Mouse (Mus musculus) urinary bladder, postnatal 4 days (tissue): ENCODE measurements at regions not wholly inside any gene's neighbourhood (a gene's known extent, or its start where the extent isn't known, plus 50 kb on each side); places are given as distances from the start of the nearest gene placed in this dataset.

Experiments used
- DNase-seq, 2 experiments: peaks; one replicate each; pipeline ENCODE4 v3.0.0; 2021 to 2022; ENCODE audit warnings: low spot score in 2 of 2

DNA sequence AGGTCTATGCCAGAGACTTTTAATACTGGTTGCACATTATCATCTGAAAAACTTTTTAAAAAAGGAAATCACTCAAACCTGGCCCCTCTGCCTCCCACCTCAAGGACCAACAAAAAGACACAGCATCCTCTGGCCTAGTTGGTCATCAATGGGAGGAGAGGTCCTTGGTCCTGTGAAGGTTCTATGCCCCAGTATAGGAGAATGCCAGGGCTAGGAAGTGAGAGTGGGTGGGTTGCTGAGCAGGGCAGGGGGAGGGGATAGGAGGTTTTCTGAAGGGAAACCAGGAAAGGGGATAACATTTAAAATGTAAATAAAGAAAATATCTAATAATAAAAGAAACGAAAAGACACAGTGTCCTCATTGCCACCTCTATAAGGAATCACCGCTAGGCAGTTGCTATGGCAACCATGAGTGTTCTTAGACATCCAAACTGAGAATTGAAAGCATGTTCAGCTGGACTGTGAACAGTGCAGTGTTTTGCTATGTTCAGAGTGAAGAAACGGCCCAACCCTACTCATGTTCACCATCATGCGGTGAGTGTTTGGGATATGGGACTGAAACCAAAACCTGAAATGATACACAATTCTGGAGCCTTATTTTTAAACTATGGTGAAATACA, 82.5 kb upstream of the 4933402D24Rik start:
- DNase-seq = no peak

DNA sequence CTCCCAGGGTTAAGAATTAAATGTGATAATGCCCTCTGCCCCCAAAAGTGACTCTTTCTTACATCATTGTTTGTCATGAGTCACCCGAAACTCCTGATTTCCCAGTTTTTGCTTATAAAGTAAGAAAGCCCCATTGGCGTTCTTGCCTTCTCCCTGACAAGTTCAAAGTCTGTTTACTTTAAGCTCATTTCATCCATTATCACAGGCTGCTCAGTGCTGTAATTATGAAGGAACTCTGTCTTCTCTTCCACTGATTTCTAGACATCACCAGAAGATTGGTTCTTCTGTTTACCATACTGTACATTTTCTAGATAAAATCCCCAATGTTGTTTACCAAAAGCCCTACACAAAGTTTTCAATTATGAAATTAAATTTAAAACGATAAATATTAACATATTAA, 81.2 kb upstream of the 4933402D24Rik start:
- no peak for DNase-seq

DNA sequence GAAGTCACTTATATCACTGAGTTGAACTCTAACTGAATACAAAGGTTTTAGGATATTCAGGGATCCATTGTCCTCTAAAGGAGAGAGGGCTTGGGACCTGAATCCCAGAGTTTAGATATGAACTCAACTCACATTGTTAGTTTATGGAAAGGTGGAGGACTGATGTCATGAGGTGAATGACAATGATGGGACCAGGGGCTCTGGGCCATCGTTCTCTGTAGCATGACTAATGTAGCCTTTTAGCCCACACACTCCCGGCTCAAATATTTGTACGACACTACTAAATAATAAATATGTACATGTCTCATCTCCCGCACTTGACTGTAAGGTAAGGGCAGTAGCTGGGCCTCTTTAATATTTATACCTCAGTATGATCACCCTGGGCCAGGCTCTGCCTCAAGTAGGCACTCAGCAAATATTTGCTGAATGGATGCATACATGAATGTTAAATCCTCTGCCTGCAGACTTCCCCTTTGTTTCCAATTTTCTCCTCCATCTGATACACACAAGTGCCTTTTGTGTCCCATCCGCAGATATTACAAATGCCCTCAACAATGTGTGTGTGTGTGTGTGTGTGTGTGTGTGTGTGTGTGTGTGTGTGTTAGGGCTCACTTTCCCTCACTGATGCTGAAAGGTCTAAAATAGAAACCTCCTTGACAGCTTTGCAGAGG, 59.2 kb upstream of the 4933402D24Rik start:
- DNase-seq = no peak

DNA sequence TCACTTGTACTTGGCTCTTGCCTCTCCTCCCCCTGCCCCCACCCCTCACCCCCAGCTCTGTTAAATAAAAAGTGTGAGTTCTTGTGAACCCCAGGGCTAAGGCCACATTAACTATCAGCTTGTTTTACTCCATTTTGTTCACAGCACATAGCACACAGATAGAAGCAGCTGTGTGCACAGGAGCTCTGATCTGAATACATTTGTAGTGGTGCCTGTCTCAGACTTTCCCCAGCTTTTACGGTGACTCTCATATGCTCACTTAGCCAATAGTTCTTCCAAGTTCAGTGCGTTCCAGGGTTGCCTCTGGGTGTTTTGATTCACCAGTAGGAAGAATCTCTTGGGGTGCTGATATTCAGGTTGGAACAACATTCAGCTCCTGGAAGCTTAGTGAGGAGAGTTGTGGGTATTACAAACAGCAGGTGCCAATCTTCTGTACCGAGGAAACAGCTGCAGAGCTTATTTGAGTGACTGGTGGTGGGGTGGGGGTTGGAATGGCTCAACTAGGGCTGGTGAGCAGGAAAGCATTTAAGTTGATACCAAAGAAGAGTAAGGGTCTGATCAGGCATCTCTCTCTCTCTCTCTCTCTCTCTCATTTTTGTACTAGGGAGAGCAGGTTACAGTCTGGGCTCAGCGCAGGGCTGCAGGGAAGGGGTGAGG, 51.7 kb upstream of the 4933402D24Rik start:
- no peak for DNase-seq

DNA sequence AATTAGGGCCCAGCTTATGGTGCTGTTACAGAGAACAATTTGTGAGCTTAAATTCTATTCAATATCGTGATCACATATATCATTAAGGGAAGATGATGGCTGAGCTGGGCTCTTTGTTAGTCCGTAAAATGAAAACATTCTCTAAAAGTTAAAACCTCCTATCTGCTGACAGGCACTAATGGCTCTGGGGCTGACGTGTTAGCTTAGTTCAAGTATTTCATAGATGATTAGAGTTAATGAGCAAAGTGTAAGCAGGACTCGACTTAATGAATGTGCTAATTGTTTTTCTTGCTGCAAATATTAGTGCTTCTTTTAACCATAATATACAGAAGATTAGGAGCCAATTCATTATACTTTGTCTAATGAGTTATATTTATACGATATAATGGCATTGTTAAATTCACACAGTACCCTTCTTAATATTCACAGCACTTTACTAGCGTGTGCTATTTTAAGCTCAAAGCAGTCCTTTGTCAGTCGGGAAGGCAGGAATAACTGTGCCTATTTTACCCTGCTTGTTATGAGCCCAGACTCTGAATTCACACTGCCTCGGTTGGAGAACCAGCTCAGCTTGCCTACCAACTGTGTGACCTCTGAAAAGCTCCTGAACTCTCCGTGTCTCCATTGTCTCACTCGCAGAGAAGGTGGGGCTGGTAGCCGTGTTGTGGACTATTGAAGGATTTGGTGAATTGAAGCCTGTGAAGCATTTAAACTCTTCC, 50.6 kb upstream of the 4933402D24Rik start:
- DNase-seq = no peak
